Mouse (Mus musculus) midbrain, embryonic 16.5 days (tissue): Measurements from ENCODE around the gene Cep135. TPM values are rescaled to one million over a fixed set of nuclear protein-coding genes. Genes with fewer than 3 reads are reported as not detected.

Experiments used
- ATAC-seq: fragments of 200-750 bp; cut with Nextera tagmentation; 2 replicates; pipeline ENCODE4 v1.8.0; 2017; ENCODE audit warnings: moderate TSS enrichment
- H3K27ac ChIP-seq: fragments of 300-500 bp; sonication (generic); 2 replicates; pipeline ENCODE4 v1.5.1; 2014; ENCODE audit warnings: mild to moderate bottlenecking, low read length, mixed read lengths
- H3K27me3 ChIP-seq: fragments of 300-500 bp; sonication (generic); 2 replicates; pipeline ENCODE4 v1.6.1; 2014; ENCODE audit warnings: low read depth, low read length, mixed read lengths; ENCODE audit not compliant: control insufficient read depth, insufficient read depth
- H3K36me3 ChIP-seq: fragments of 300-500 bp; sonication (generic); 2 replicates; pipeline ENCODE4 v1.6.1; 2014; ENCODE audit warnings: mild to moderate bottlenecking, low read length, moderate library complexity, mixed read lengths; ENCODE audit not compliant: control insufficient read depth, insufficient read depth
- H3K4me1 ChIP-seq: fragments of 300-500 bp; sonication (generic); 2 replicates; pipeline ENCODE4 v1.6.1; 2014; ENCODE audit warnings: mild to moderate bottlenecking, low read length, mixed read lengths; ENCODE audit not compliant: control insufficient read depth, insufficient read depth
- H3K4me2 ChIP-seq: fragments of 300-500 bp; sonication (generic); 2 replicates; pipeline ENCODE4 v1.6.1; 2014; ENCODE audit warnings: mild to moderate bottlenecking, low read length, mixed read lengths
- H3K4me3 ChIP-seq: fragments of 300-500 bp; sonication (generic); 2 replicates; pipeline ENCODE4 v1.5.1; 2014; ENCODE audit warnings: low read depth, mild to moderate bottlenecking, low read length, moderate library complexity, mixed read lengths
- H3K9ac ChIP-seq: fragments of 300-500 bp; sonication (generic); 2 replicates; pipeline ENCODE4 v1.6.1; 2014; ENCODE audit warnings: low read depth, low read length, mixed read lengths
- H3K9me3 ChIP-seq: fragments of 300-500 bp; sonication (generic); replicated peaks from 2 replicates; pipeline ENCODE4 v1.6.1; 2014; ENCODE audit warnings: mild to moderate bottlenecking, low read length, mixed read lengths; ENCODE audit not compliant: control insufficient read depth, poor library complexity, severe bottlenecking
- WGBS: fragments of 180-500 bp; shearing (Covaris S2); extraction: QIAGEN DNeasy Blood & Tissue Kit; methylation state at CpG from one replicate; pipeline ENCODE4 v1.1.7; 2014; 5-methylcytosine and 5-hydroxymethylcytosine counted together
- polyA plus RNA-seq: library from polyadenylated mRNA; unstranded; fragments of >200 nt; fragmentation: Nextera tagmentation; extraction: Ambion mirVana; gene quantifications from 2 replicates; pipeline ENCODE4 v1.2.1, GENCODE M21; 2015

Gene Cep135
- polyA plus RNA-seq, 1 experiment from 2014 or later = 3.6 TPM

- Histone ChIP-seq H3K4me2 (no peak overlapping the region), H3K4me3 (no peak overlapping the region), H3K36me3 (no peaks in the 10 kb centered on the region), H3K4me1 (peaks cover 10% of the 10 kb centered on the region), H3K27me3 (no peaks in the 10 kb centered on the region), H3K27ac (no peak overlapping the region), H3K9me3 (no peaks in the 10 kb centered on the region), H3K9ac (no peak overlapping the region)
- WGBS = 89% methylated on average over 10 of the region's 10 CpGs
- ATAC-seq = no peak
Observed at GRCm38 (mm10) chr5:76687961-76688600, 99.6 kb downstream of the Cep135 start.

- WGBS = 75% methylated on average over 6 of the region's 6 CpGs
- no peaks in the 10 kb centered on the region for H3K27me3 ChIP-seq
- peaks cover 5% of the 10 kb centered on the region; the same call in 1 of the 2 replicates for H3K4me1 ChIP-seq
- H3K4me3 ChIP-seq = no peak overlapping the region
- no peaks in the 10 kb centered on the region for H3K36me3 ChIP-seq
- no peak overlapping the region for H3K4me2 ChIP-seq
- no peak overlapping the region for H3K27ac ChIP-seq
- no peak overlapping the region for H3K9ac ChIP-seq
- ATAC-seq = no peak
- no peaks in the 10 kb centered on the region for H3K9me3 ChIP-seq
Observed at GRCm38 (mm10) chr5:76688643-76689042, 100.1 kb downstream of the Cep135 start.

- no peak overlapping the region for H3K9ac ChIP-seq
- no peak overlapping the region for H3K4me2 ChIP-seq
- no peak overlapping the region for H3K27ac ChIP-seq
- no peaks in the 10 kb centered on the region; the same call in 1 of the 2 replicates for H3K4me1 ChIP-seq
- H3K9me3 ChIP-seq = no peaks in the 10 kb centered on the region
- H3K27me3 ChIP-seq = no peaks in the 10 kb centered on the region
- no peak for ATAC-seq
- 74% methylated on average over 5 of the region's 5 CpGs for WGBS
- H3K36me3 ChIP-seq = no peaks in the 10 kb centered on the region
- H3K4me3 ChIP-seq = no peak overlapping the region
Observed at GRCm38 (mm10) chr5:76690177-76690593, 101.7 kb downstream of the Cep135 start.

GRCm38 (mm10) chr5:76691251-76691650 lies 102.8 kb downstream of the Cep135 start:
- H3K4me2 ChIP-seq = no peak overlapping the region
- H3K9ac ChIP-seq = no peak overlapping the region
- 81% methylated on average over 5 of the region's 5 CpGs for WGBS
- no peak for ATAC-seq
- no peaks in the 10 kb centered on the region; the same call in 1 of the 2 replicates for H3K4me1 ChIP-seq
- no peak overlapping the region for H3K4me3 ChIP-seq
- H3K9me3 ChIP-seq = no peaks in the 10 kb centered on the region
- H3K36me3 ChIP-seq = no peaks in the 10 kb centered on the region
- no peaks in the 10 kb centered on the region for H3K27me3 ChIP-seq
- no peak overlapping the region for H3K27ac ChIP-seq

GRCm38 (mm10) chr5:76691706-76692424 lies 103.4 kb downstream of the Cep135 start:
- Histone ChIP-seq H3K27ac (no peak overlapping the region), H3K4me3 (no peak overlapping the region), H3K4me2 (no peak overlapping the region), H3K27me3 (no peaks in the 10 kb centered on the region), H3K36me3 (no peaks in the 10 kb centered on the region), H3K9me3 (no peaks in the 10 kb centered on the region), H3K9ac (no peak overlapping the region), H3K4me1 (no peaks in the 10 kb centered on the region; the same call in 1 of the 2 replicates)
- WGBS = 70% methylated on average over 12 of the region's 12 CpGs
- ATAC-seq = no peak

Other genes with a start within 250 kb of the Cep135 start
- gene Nmu, start 224.9 kb upstream of the Cep135 start, polyA plus RNA-seq = 0.35 TPM in 1 of 2 replicates, not detected in the other
- gene Gm7271, start 104.7 kb upstream of the Cep135 start, polyA plus RNA-seq = not detected in 2 replicates
- 59.4 and 61.5 TPM in 2 replicates for gene Exoc1, start 59.4 kb upstream of the Cep135 start, polyA plus RNA-seq
- gene C530008M17Rik, start 67.8 kb downstream of the Cep135 start, polyA plus RNA-seq = 58.3 and 74.4 TPM in 2 replicates